Mouse (Mus musculus): ENCODE results near the gene Tnfsfm13. TPM values are rescaled to one million over a fixed set of nuclear protein-coding genes. Genes with fewer than 3 reads are reported as not detected.
A peak's percentile ranks its signal among the peaks of the same experiment; 100 is the strongest.

Gene Tnfsfm13
- total RNA-seq, 2 experiments from 2014 or later = 1.2 to 1.6 TPM

GRCm38 (mm10) chr11:69656617-69657461, 39.1 kb downstream of the Tnfsfm13 start:
- peak in 1 of 2 experiments; percentile 59 for DNase-seq (ENCODE audit: low spot score in 2 of 2)

GRCm38 (mm10) chr11:69656065-69656455, 39.8 kb downstream of the Tnfsfm13 start:
- DNase-seq (ENCODE audit: low spot score in 2 of 2) = no peak

- peak in 1 of 2 experiments; percentile 84 for DNase-seq (ENCODE audit: low spot score in 2 of 2)
Measured at GRCm38 (mm10) chr11:69655264-69656064, 40.4 kb downstream of the Tnfsfm13 start, which contains the start of gene Sox15. Gene Sox15 (plus strand): TSS chr11:69655314.

GRCm38 (mm10) chr11:69654760-69655159, 41.1 kb downstream of the Tnfsfm13 start:
- no peak for DNase-seq (ENCODE audit: low spot score in 2 of 2)

- DNase-seq (ENCODE audit: low spot score in 2 of 2) = no peak
Measured at GRCm38 (mm10) chr11:69653399-69653798, 42.5 kb downstream of the Tnfsfm13 start.

GRCm38 (mm10) chr11:69645860-69646259, 50.0 kb downstream of the Tnfsfm13 start:
- DNase-seq (ENCODE audit: low spot score in 2 of 2) = no peak

GRCm38 (mm10) chr11:69635471-69635870, 60.4 kb downstream of the Tnfsfm13 start:
- no peak for DNase-seq (ENCODE audit: low spot score in 2 of 2)

GRCm38 (mm10) chr11:69633128-69633866, 62.6 kb downstream of the Tnfsfm13 start:
- DNase-seq (ENCODE audit: low spot score in 2 of 2) = no peak

Small RNAs within 50 kb of the gene (microRNA-seq; reads per million reads assigned to microRNA genes)
- gene Mir1934 (4.5 to 5.2 reads per million in 2 experiments), gene Mir467f (0 reads per million in 2 experiments)

Other genes with a start within 250 kb of the Tnfsfm13 start
- gene Dnah2, start 147.0 kb downstream of the Tnfsfm13 start, total RNA-seq (2021) = 1 to 10 TPM; 3.9 to 4.3 TPM
- gene Efnb3, start 135.9 kb downstream of the Tnfsfm13 start, total RNA-seq (2021) = 100 to 1,000 TPM; 126 to 137 TPM
- 10 to 100 TPM; 14.3 to 14.8 TPM for gene Wrap53, start 115.8 kb downstream of the Tnfsfm13 start, total RNA-seq (2021)
- gene Trp53, start 115.7 kb downstream of the Tnfsfm13 start, total RNA-seq (2021) = 10 to 100 TPM; 25.5 to 26.9 TPM
- 100 to 1,000 TPM; 402 to 407 TPM for gene Atp1b2, start 90.2 kb downstream of the Tnfsfm13 start, total RNA-seq (2021)
- not detected for gene Shbg, start 78.2 kb downstream of the Tnfsfm13 start, total RNA-seq (2021)
- gene Sat2, start 74.1 kb downstream of the Tnfsfm13 start, total RNA-seq (2021) = 10 to 100 TPM in 1 of 2 experiments, 1 to 10 TPM in 1; 9.5 to 12.1 TPM
- 100 to 1,000 TPM; 139 to 142 TPM for gene Fxr2, start 63.1 kb downstream of the Tnfsfm13 start, total RNA-seq (2021)
- not detected for gene Sox15, start 40.8 kb downstream of the Tnfsfm13 start, total RNA-seq (2021)
- 10 to 100 TPM; 56.2 to 60.3 TPM for gene Mpdu1, start 33.5 kb downstream of the Tnfsfm13 start, total RNA-seq (2021)
- gene Cd68, start 29.9 kb downstream of the Tnfsfm13 start, total RNA-seq (2021) = 10 to 100 TPM; 13.1 to 13.8 TPM
- 100 to 1,000 TPM; 325 to 357 TPM for gene Eif4a1, start 23.7 kb downstream of the Tnfsfm13 start, total RNA-seq (2021)
- gene Senp3, start 14.0 kb downstream of the Tnfsfm13 start, total RNA-seq (2021) = 10 to 100 TPM; 96.1 to 97.5 TPM
- gene Tnfsf13, start 10.3 kb downstream of the Tnfsfm13 start, total RNA-seq (2021) = 1 to 10 TPM; 1.9 to 2.0 TPM
- 10 to 100 TPM; 11.4 to 12.4 TPM for gene Tnfsf12, start 249 bp downstream of the Tnfsfm13 start, total RNA-seq (2021)
- 10 to 100 TPM; 55.6 to 55.9 TPM for gene Polr2a, start 62.5 kb upstream of the Tnfsfm13 start, total RNA-seq (2021)
- gene Slc35g3, start 65.9 kb upstream of the Tnfsfm13 start, total RNA-seq (2021) = not detected
- 100 to 1,000 TPM; 147 to 152 TPM for gene Zbtb4, start 69.8 kb upstream of the Tnfsfm13 start, total RNA-seq (2021)
- gene Chrnb1, start 99.8 kb upstream of the Tnfsfm13 start, total RNA-seq (2021) = 1 to 10 TPM in 1 of 2 experiments, under 1 TPM in 1; 0.52 to 1.0 TPM
- gene Fgf11, start 105.8 kb upstream of the Tnfsfm13 start, total RNA-seq (2021) = 10 to 100 TPM; 27.4 to 27.6 TPM
- gene Tmem102, start 109.5 kb upstream of the Tnfsfm13 start, total RNA-seq (2021) = not detected
- not detected for gene Gm39566, start 119.2 kb upstream of the Tnfsfm13 start, total RNA-seq (2021)
- not detected for gene Spem2, start 122.4 kb upstream of the Tnfsfm13 start, total RNA-seq (2021)
- gene Spem1, start 126.1 kb upstream of the Tnfsfm13 start, total RNA-seq (2021) = under 1 TPM in 1 of 2 experiments, not detected in 1; 0.62 TPM
- gene Nlgn2, start 141.7 kb upstream of the Tnfsfm13 start, total RNA-seq (2021) = 100 to 1,000 TPM; 191 to 196 TPM
- gene Tmem256, start 142.4 kb upstream of the Tnfsfm13 start, total RNA-seq (2021) = 100 to 1,000 TPM; 110 to 117 TPM
- gene Plscr3, start 150.3 kb upstream of the Tnfsfm13 start, total RNA-seq (2021) = 10 to 100 TPM; 15.9 to 16.1 TPM
- gene Tnk1, start 162.6 kb upstream of the Tnfsfm13 start, total RNA-seq (2021) = not detected
- not detected for gene Tmem95, start 181.9 kb upstream of the Tnfsfm13 start, total RNA-seq (2021)
- gene Kctd11, start 185.3 kb upstream of the Tnfsfm13 start, total RNA-seq (2021) = 1 to 10 TPM; 1.3 to 1.4 TPM
- not detected for gene Acap1, start 199.4 kb upstream of the Tnfsfm13 start, total RNA-seq (2021)
- gene 2810408A11Rik, start 204.9 kb upstream of the Tnfsfm13 start, total RNA-seq (2021) = under 1 TPM; 0.17 to 0.58 TPM
- gene Neurl4, start 205.0 kb upstream of the Tnfsfm13 start, total RNA-seq (2021) = 100 to 1,000 TPM; 108 to 114 TPM
- gene Gps2, start 217.8 kb upstream of the Tnfsfm13 start, total RNA-seq (2021) = 10 to 100 TPM; 35.7 to 36.1 TPM
- gene Eif5a, start 225.9 kb upstream of the Tnfsfm13 start, total RNA-seq (2021) = 100 to 1,000 TPM; 438 to 463 TPM
- gene Ybx2, start 239.7 kb upstream of the Tnfsfm13 start, total RNA-seq (2021) = 1 to 10 TPM; 8.7 to 9.2 TPM